In the genomic region with DNA sequence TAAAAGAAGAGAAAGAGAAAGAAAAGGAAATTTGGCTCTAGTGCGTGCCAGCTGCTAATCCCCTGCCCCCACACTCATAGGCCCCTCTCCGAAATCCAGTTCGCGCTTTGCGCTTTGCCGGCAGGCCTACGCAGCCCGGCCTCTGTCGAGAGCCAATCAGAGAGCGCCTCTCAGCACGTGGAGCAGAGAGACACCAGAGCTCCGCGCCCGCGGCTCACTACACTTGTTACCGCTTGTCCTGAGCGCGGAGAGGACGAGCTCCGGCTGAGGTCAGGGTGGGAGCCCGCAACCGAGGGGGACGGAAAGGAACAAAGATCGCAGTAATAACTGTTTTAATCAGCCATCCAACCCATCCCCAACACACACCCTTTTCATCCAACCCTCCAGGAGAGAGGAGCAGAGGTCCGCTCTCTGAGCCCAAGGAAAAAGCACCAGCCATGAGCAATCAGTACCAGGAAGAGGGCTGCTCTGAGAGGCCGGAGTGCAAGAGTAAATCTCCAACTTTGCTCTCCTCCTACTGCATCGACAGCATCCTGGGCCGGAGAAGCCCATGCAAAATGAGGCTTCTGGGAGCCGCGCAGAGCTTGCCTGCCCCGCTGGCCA, we compare ENCODE assay signal across 9 mouse cellular contexts. TPM values are rescaled to one million over a fixed set of nuclear protein-coding genes. Genes with fewer than 3 reads are reported as not detected.
DNase-seq lines count a peak whose midpoint lies in the region; ATAC-seq lines count a peak whose summit lies in the region.
"Had no signal": no experiment of that assay in that cellular context is flagged by ENCODE, and none has a peak within 500 bp of the region (broad histone marks: within the 10 kb centered on the region; RNA-seq: fewer than 3 reads in every experiment).

Gene Arx, plus strand, starts transcription at position 155 of the 603 bp plus-strand sequence.

- no peak within 1 kb of the TSS for H3K4me2 ChIP-seq in stomach, embryonic 14.5 days (replicated peaks; ENCODE audit: low read depth, low read length)

- H3K9ac ChIP-seq in stomach, embryonic 14.5 days (replicated peaks; ENCODE audit: low read depth, low read length) = no peak within 1 kb of the TSS

- no peaks in the 10 kb centered on the region; the same call in 1 of the 2 replicates for H3K9me3 ChIP-seq in stomach, embryonic 14.5 days (ENCODE audit: control insufficient read depth, low read depth, low read length)

- no peaks in the 10 kb centered on the region for H3K4me1 ChIP-seq in stomach, embryonic 14.5 days (ENCODE audit: control insufficient read depth, insufficient read depth, low read length)

- peaks cover 28% of the 10 kb centered on the region for H3K27me3 ChIP-seq in stomach, embryonic 14.5 days (ENCODE audit: control insufficient read depth, insufficient read depth, low read length)

- H3K27ac ChIP-seq in stomach, embryonic 14.5 days (ENCODE audit: low read length) = no peak within 1 kb of the TSS

- H3K36me3 ChIP-seq in stomach, embryonic 14.5 days (ENCODE audit: control insufficient read depth, insufficient read depth, low read length) = no peaks in the 10 kb centered on the region

- H3K4me3 ChIP-seq in stomach, embryonic 14.5 days (ENCODE audit: low read depth, low read length) = no peak within 1 kb of the TSS
- H3K4me3 ChIP-seq: erythroblast, embryonic 14.5 days had no signal

- ATAC-seq in inflammation-experienced regulatory T-cells, adult 6 months = peak; percentile 80
- ATAC-seq in stomach, embryonic 14.5 days (ENCODE audit: insufficient number of reproducible peaks, insufficient read depth, low FRiP score, low read depth) = peak; percentile 95

- intact Hi-C loops in left cerebral cortex, postnatal 25 days (cut with DNase I) = loop anchor here (5.0 kb wide), 1 partner anchor 601 kb away; no protein-coding TSS in a partner anchor

- 20% methylated on average over 31 of the region's 31 CpGs for WGBS in stomach, embryonic 14.5 days

- peak; percentile 85 for DNase-seq in ES-CJ7 (ENCODE audit: low read depth, low spot score)
- DNase-seq in adrenal gland, postnatal 4 days (ENCODE audit: low spot score in 2 of 2) = peak; percentile 6 to 12
- DNase-seq in frontal cortex, adult 2 months (ENCODE audit: extremely low spot score in 1 of 2, low spot score in 1 of 2) = peak; percentile 26 to 66
- DNase-seq in left cerebral cortex, postnatal 25 days (ENCODE audit: low spot score in 2 of 2) = peak; percentile 55 to 65
- DNase-seq in mesoderm, embryonic 11.5 days (ENCODE audit: low read depth, low spot score) = peak; percentile 86
- DNase-seq in cerebellum, adult 11 months = no peak

RNA-seq across cellular contexts. Expression of gene Arx, which starts in this region (rescaled TPM):
- total RNA-seq in adrenal gland, postnatal 4 days (2021) = under 1 TPM; 0.64 to 0.85 TPM
- polyA plus RNA-seq in frontal cortex, adult 2 months (2012; rRNA removed) = 41.8 and 47.0 TPM in 2 replicates
- polyA plus RNA-seq in inflammation-experienced regulatory T-cells, adult 6 months (2017; shearing (Covaris generic)) = not detected
- 10 to 100 TPM; 18.2 to 19.8 TPM for total RNA-seq in left cerebral cortex, postnatal 25 days (2021)
- polyA plus RNA-seq in stomach, embryonic 14.5 days (2014; fragmentation: Nextera tagmentation; extraction: Ambion mirVana) = 0.08 and 0.13 TPM in 2 replicates
- polyA plus RNA-seq: erythroblast, embryonic 14.5 days had no signal

Comparison
In these comparisons a context has a peak if more than half of its experiments do, and no peak if none do; other contexts are left out.
1. RNA of gene Arx (total RNA-seq): 18.2 to 19.8 TPM in left cerebral cortex, postnatal 25 days; 0.64 to 0.85 TPM in adrenal gland, postnatal 4 days; every median in the first group is over 10 times any median in the second.
2. RNA of gene Arx (polyA plus RNA-seq): 41.8 to 47.0 TPM in frontal cortex, adult 2 months; 0.08 to 0.13 TPM in stomach, embryonic 14.5 days and not detected in inflammation-experienced regulatory T-cells, adult 6 months; every median in the first group is over 10 times any median in the second.
3. Peak in DNase-seq in adrenal gland, postnatal 4 days; RNA of the gene not detected or under 1 TPM.
4. Peak in ATAC-seq in inflammation-experienced regulatory T-cells, adult 6 months; RNA of the gene not detected or under 1 TPM.
5. Peak in ATAC-seq in stomach, embryonic 14.5 days; RNA of the gene not detected or under 1 TPM.